Mouse (Mus musculus): ENCODE results near the gene Gm4305.
"Not testable (repeated sequence)": the region's sequence is repeated elsewhere in the genome, so short reads cannot be mapped to it uniquely, and the experiment has no call there.

The Gm4305 gene

DNA sequence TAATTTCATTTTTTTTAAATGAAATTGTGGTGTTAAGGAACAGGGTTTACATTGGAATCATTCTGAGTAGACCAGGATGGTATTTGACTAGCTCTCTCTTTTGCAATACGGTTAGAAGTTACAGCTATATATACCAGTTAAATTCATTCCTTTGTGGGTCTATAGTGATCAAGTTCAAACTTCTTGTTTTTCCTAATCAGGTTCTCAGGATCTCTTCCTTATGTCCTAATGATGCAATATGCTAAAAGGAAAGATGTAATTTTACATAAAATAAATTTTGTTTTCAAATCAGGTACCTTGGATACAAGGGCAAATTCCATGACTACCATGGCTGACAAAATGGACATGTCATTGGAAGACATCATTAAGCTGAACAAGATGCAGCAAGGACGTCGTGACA, at the start of gene Gm4305:
Gene Gm4305, plus strand, starts transcription at position 301 of the 400 bp plus-strand sequence.
- DNase-seq (ENCODE audit: low spot score in 2 of 2): not testable (repeated sequence)

- DNase-seq (ENCODE audit: low spot score in 2 of 2): not testable (repeated sequence)
These were observed 15.5 kb upstream of the Gm4305 start, which contains the start of gene Gm4301 for GRCm38 (mm10) chr10:100335376-100335775. Gene Gm4301 (plus strand): TSS chr10:100335676.

GRCm38 (mm10) chr10:100340536-100340935, 10.4 kb upstream of the Gm4305 start, which contains the start of gene Gm4302:
Gene Gm4302 (plus strand): TSS chr10:100340836.
- DNase-seq (ENCODE audit: low spot score in 2 of 2): not testable (repeated sequence)

DNA sequence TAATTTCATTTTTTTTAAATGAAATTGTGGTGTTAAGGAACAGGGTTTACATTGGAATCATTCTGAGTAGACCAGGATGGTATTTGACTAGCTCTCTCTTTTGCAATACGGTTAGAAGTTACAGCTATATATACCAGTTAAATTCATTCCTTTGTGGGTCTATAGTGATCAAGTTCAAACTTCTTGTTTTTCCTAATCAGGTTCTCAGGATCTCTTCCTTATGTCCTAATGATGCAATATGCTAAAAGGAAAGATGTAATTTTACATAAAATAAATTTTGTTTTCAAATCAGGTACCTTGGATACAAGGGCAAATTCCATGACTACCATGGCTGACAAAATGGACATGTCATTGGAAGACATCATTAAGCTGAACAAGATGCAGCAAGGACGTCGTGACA, 5.2 kb upstream of the Gm4305 start, which contains the start of gene Gm4303:
Gene Gm4303, plus strand, starts transcription at position 301 of the 400 bp plus-strand sequence.
- not testable (repeated sequence) for DNase-seq (ENCODE audit: low spot score in 2 of 2)

DNA sequence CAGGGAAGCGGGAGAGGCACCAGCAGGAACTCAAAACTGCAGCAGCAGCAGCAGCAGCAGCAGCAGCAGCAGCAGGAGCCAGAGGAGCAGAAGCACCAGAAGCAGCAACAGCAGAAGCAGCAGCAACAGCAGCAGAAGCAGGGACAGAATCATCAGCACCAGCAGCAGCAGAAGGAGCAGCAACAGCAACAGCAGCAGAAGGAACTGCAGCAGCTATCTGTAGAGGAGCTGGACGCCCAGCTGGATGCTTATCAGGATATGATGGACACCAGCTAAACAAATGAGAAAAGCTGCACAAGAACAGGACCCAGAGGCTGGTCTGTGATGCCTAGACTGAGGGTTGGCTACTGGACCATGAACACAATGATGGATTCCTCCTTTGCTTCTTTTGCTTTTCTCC, 5.9 kb downstream of the Gm4305 start:
- peak in 1 of 2 experiments; percentile 1 for DNase-seq (ENCODE audit: low spot score in 2 of 2)

DNA sequence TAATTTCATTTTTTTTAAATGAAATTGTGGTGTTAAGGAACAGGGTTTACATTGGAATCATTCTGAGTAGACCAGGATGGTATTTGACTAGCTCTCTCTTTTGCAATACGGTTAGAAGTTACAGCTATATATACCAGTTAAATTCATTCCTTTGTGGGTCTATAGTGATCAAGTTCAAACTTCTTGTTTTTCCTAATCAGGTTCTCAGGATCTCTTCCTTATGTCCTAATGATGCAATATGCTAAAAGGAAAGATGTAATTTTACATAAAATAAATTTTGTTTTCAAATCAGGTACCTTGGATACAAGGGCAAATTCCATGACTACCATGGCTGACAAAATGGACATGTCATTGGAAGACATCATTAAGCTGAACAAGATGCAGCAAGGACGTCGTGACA, 10.1 kb downstream of the Gm4305 start, which contains the start of gene Gm4307:
Gene Gm4307, plus strand, starts transcription at position 301 of the 400 bp plus-strand sequence.
- DNase-seq (ENCODE audit: low spot score in 2 of 2): not testable (repeated sequence)

GRCm38 (mm10) chr10:100382460-100382859, 31.6 kb downstream of the Gm4305 start, which contains the start of gene Gm4312:
Gene Gm4312 (minus strand): TSS chr10:100382560.
- DNase-seq (ENCODE audit: low spot score in 2 of 2): not testable (repeated sequence)

All from left cerebral cortex, adult 9 months (tissue).